Mouse (Mus musculus): ENCODE measurements around the gene Ppfia3. TPM values are rescaled to one million over a fixed set of nuclear protein-coding genes. Genes with fewer than 3 reads are reported as not detected.
A peak's percentile ranks its signal among the peaks of the same experiment; 100 is the strongest.
"Not testable (repeated sequence)": the region's sequence is repeated elsewhere in the genome, so short reads cannot be mapped to it uniquely, and the experiment has no call there.

The Ppfia3 gene
- total RNA-seq, 2 experiments from 2014 or later = 0.18 to 0.38 TPM

DNA sequence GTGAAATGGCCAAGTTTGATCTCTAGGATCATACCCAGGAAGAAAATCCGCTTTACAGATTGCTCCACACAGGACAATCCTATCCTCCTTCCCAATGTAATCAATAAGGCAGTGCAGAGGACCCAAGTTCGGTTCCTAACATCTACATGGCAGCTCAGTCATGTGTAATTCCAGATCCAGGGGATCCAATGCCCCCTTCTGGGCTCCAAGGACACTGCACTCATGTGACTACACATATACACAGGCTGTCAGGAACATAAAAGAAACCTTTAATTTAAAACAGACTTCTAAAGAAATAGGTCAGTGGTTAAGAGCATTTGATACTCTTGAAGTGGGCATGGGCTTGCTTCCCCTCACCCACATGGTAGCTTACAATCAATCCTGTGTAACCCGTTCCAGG lies 19.3 kb upstream of the Ppfia3 start:
- DNase-seq = no peak

DNA sequence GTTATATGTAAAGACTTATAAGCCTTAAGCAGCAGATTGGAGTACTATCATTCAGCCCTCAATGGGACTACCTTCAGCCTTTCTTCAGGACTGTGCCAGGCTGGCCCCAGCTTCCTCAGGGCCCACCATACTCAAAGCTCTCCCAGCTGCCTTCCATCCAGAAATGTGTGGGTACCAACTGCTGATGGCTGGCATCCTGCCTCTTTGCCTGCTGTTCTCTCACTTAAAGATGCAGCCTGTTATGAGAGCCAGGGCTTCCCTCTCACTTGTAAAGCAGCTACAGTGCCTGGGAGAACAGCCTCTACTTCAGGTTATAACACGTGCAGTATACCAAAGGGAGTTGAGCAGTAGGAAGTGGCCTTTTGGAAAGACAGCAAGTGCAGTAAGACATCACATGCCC lies 9.2 kb upstream of the Ppfia3 start:
- DNase-seq = no peak

DNA sequence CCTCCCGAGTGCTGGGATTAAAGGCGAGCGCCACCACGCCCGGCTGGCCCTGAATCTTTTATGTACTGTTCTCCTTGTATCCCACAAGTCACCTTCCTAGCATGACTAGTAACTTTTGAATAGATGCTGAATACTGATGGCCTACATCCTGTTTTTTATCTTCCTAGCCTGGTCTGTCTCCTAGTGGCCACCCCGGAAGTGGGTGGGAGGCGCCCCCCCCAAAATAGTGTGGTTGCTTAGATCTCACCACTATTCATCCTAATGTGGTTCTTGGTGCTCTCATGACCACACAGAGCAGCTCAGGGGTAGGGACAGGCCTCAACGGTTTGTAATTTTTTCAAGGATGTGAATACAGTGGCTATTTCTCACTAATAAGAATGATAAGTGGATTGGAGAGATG lies 7.8 kb upstream of the Ppfia3 start:
- no peak for DNase-seq

DNA sequence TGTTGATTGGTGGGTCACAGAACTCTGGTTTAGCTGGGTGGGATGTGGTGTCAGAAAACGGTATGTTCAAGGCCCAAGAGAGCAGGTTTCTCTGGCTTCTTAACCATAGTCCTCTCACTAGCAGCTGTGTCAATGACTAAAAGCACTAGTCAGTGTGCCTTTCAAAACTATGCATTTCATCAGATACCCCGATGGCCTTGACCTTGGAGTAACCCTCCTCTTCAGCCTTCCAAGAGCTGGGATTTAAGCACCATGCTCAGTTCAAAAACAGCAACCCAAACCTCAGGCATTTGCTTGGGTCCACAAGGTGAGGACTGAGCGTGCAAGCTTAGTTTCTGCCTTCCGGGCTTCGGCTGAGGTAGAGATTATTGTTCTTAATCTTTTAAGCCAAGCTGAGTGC lies 5.6 kb upstream of the Ppfia3 start:
- no peak for DNase-seq

DNA sequence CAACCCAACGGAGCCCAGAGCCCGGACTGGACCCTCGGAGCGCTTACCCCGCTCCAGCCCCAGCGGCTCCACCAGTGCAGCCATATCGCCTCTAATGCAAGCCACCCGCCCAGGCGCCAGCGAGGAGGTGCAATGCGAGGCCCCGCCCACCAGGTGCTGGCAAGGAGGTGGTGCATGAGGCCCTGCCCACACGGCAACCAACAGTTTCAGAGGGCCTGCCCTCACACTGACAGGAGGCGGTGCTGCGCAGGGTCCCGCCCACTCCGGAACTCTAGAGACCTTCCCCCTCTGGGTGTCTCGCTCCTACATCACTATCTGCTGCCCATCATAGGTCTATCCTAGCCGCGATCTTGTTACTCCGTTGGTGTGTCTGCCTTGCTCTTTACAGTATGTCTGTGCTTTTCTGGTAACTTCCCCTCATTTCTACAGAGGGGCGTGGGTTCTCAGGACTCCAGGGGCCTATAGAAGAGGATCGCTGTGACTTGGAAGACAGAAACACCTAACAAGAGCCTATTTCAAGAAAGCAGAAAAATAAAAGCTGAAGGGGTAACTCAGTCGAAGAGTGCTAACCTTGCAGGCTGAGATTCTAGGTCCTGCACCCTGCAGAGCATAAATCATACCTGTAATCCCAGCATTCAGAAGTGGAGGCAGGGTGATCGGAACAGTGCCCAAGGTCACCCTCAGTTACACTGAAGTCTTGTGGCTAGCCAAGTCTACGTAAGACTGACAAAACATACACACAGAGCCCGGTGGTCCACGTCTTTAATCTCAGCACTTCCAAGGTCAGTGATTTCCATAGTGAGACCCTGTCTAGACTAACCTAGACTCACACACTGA lies 3.9 kb upstream of the Ppfia3 start, which contains the start of gene Lin7b:
TSS of gene Lin7b (minus strand) at position 109 of the 837 bp plus-strand sequence.
- DNase-seq = peak; percentile 84

DNA sequence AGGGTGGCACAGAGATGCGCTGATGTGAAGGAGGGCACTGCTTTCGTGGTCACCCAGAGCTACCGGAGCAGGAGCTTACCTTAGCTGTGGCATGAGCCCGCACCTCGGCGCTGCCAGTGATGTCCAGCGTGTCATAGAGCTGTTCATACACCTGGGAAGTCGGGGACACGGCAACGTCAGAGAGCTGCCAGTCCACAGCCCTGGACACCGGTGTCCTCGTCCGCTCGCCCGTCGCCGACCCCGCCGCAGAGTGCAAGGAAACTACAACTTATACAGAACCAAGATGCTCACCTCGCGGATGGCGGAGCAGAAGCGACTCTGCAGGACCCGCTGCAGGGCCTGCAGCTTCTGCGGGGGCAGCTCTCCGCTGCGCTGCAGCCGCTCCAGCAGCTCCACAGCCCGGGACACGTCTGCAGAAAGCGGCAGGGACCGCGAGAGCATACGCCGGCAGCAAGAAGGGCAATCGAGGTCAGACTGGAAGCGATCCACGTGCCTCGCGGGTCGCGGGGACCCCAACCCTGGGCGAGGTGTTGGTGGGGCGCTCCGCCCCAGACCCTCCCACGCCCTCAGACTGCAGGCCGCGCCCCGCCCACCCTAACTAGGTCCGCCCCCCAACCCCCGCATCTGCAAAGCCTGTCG lies 3.1 kb upstream of the Ppfia3 start:
- no peak for DNase-seq

DNA sequence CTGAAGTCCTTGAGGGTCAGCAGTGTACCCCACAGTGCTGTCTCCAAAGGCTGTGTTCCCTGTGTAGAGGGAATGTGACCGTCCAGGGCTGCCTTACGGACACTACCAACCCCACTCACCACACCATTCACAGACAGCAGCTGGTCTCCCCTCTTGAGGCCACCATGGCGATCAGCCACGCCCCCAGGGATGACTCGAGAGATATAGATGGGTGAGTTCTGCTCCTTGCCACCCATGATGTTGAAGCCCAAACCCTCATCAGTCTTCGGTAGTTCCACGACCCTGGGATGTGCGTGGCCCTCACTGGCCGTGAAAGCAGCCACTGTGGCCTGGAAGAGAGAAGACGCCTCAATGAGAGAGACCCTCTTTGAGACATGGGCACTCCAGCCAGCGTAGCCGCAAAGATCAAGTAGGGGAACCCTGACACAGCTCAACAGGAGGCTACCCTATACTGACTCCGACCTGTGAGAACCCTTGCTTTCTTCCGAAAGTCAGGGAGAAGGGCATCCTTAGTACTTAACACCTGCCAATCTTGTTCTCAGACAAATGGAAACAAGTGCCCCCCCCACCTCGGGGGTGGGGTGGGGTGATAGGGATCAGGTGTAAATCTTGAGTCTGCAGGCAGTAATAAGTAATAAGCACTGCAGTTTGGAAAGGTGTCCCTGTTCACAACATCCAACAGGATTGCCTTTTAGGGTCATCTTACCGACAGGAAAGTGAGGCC lies 2.4 kb upstream of the Ppfia3 start:
- DNase-seq = no peak

DNA sequence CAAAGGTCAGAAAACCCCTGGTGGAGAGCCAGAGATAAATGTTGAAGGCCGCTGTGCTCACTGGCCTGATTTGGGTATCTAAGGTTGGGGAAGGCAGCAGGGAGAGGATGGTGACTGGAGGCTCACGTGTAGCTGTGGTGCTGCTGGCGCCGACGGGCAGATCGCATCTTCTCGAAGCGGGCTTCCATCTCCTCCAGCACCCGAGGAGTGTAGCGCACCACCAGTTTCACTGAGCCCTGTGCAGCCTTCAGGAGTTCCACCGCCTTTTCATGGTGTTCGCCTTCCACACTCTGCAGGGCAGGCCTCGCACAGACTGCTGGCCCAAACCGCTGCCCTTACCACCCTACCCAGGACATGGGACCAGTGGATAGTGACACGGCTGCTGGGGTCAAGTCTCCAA lies 1.4 kb upstream of the Ppfia3 start:
- no peak for DNase-seq

DNA sequence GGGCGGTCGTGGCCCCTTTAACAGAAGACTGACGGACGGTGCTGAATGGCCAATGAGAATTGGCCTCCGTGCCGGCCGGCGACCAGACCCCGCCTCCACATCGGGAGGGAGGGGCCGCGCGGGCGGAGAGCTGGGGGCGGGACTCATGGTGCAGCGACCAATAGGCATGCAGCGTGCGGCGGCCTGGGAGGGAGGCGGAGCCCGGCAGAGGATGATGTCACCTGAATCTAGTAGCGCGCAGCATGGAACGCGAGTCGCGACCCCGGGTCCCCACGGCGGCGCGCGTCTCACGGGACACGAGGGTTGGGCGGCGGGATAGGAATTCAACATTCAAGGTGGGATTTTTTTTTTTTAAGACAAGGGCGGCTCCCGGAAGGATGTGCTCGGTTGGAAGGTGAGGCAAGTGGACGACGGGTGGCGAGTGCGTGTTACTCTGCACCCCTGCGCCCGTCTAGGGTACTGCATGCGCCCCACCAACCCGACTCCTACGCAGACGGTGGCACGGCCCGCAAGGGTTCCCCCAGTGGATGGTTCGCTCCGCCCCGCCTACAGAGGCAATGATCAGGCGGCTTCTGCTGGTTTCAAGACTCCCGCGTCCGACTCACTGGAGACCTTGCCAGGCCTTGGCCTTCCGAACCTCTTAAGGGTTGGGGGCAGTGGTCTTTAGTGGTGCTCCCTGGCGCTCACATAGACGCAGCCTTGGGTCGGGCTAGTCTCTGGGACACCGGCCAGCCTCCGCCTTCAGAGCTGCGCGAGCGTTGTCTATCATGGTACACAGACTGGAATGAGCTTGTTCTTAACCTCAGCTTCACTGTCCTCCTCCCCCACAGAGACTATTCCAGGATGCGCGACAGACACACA lies 431 bp upstream of the Ppfia3 start:
- peak; percentile 96 for DNase-seq

DNA sequence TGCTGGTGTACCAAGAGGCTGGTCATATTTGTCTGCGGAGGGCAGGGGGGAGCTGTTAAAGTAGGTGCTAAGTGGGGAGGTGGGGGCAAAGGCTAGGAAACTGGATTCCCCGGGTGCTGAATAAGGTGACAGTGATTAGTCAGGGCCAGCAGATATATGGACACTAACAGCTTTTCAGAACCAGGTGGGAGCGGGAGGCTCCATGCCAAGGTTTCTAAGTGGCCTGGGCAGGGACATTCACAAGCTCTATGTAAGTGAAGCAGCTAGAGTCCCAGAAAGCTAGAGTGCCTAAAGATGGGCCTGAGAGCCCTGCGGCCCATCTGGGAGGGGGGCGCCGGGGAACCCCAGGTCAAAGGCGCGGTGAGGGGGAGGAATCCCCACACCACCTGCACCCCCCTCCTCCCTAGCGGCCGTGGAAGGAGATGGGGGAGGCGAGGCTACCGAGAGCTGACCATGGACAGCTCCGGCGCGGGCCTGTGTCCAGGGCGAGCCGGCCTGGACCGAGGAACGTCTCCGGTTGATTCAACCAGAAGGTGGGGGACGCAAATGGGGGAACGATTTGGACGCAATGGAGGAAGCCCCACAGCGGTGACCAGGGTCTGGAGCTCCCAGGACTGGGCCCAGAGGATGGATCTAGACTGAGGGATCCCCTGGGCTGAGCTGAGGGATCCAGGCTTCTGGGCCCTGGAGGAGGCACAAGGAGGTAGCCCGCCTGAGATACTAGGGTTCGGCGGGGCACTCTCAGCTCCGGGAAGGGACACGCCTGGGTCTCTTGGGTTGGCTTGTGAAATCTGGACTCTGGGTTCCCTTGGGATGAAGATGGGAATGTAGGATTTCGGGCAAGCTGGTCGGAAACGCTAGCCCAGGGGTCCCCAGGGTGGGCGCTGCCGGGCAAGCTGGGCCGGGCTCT lies 822 bp downstream of the Ppfia3 start:
- peak; percentile 39 for DNase-seq

DNA sequence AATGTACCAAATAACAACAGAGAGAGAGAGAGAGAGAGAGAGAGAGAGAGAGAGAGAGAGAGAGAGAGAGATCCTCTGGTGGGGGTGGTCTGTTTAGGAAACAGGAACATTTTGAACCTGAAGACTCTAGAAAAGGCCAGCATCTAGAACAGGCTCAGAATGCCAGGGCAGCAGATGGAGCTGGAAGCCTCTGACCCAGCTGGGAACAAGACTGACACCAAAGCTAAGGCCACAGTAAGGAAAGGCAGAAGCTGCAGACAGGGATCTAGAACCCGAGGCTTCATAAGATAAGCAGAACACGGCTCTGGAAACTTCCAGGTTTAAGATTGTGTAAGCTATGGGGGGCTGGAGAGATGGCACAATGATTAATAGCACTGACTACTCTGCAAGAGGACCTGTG lies 2.8 kb downstream of the Ppfia3 start:
- no peak for DNase-seq

DNA sequence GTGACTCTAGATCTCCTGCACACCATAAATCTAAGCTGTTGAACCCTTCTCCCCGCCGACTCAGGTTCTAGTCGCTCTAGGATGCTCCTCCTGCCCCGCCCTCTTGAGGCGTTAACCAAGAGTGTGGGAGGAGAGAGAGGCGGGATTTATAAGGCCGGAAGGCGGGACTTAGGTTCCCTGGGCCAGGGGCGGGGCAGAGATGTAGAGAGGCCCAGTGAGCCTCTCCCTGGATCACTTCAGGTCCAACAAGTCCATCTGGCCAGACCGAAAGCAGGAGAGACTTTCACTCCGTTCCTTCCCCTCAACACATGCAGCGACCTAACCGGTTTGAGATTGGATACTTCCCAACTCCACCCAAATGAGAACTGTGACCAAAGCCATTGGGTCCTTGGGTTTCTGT lies 4.0 kb downstream of the Ppfia3 start:
- DNase-seq = no peak

DNA sequence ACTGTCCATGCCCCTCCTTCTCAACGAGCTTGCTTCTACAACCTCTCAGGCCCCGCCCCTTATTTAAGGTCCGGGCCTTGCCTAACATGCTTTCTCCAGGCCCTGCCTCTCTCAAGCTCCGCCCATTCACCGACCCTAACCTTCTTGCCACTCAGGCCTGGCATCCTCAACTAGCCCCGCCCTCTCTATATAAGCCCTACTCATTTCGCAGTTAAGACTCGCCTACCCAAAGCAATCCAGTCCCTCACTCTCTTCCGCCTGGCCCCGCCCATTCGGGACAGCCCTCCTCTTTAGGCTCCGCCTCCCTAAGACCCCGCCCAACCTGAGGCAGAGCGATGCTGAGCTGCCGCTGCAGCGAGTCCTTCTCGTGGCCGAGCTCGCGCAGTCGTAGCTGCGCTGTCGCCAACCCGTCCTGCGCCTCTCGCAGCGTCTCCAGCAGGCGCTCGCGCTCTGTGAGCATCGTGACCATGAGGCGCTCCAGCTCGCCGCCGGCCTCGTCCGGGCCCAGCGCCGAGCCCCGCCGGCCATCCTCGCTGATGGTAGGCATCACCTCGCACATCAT lies 5.5 kb downstream of the Ppfia3 start:
- DNase-seq = peak; percentile 56

DNA sequence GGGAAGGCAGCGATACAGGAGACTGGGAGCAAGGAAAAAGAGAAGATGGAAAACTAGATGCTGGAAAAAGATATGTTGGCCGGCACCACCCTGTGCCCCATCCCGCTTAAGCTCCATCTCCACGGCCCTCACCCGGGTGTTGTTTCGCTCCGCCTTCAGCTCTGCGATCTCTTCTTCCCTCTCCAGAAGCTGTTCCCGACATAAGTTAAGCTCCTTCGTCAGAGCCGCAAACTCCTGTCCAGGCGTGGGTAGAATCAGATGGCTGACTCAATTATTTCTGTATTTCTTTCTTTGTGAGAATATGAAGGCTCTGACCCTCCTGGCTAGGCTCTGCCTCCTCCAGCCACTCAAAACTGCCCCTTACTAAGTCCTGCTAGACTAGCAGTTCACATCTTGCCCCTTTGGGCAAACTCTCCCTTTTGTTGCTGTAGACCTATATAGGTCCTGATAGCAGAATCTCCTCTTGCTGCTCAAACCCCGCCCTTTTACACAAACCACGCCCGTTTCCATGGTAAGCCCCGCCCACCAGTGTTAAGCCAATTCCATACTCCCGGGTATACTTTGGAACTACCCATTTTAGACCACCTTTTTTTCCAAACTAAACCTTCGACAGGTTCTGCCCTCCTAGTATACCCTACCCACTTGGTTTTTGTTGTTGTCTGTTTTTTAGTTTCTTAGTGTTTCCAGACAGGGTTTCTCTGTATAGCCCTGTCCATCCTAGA lies 6.3 kb downstream of the Ppfia3 start:
- no peak for DNase-seq

DNA sequence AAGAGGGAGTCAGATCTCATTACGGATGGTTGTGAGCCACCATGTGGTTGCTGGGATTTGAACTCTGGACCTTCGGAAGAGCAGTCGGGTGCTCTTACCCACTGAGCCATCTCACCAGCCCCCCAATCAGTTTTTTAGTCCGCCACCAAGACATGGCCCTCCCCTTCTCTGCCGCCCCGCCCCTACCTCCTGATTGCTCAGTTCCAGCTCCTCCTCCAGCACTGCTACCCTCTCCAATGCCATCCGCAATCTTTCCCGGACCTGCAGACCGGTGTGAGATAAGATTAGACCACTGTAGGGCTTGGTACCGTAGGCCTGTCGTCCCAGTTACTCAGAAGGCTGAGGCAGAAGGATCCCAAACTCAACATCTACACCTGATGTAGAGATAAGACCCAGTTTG lies 7.7 kb downstream of the Ppfia3 start:
- not testable (repeated sequence) for DNase-seq

DNA sequence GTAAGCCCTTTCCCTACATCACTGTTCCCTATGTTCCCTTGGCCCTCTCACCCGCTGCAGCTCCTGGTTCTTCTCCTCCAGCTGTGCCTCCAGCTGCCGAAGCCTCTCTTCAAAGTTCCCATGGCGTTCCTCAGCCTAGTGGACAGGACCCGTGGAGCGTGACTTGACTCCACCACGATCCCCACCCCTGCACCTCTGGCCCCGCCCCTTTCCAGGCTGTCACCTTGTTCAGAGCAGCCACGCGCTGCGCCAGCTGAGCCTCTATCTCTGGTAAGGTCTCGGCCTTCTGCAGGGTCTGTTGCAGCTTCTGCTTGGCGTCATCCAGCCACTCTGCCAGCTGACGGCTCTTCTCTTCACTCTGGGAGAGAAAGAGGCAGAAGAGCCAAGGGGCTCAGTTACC lies 10.7 kb downstream of the Ppfia3 start:
- DNase-seq = no peak

DNA sequence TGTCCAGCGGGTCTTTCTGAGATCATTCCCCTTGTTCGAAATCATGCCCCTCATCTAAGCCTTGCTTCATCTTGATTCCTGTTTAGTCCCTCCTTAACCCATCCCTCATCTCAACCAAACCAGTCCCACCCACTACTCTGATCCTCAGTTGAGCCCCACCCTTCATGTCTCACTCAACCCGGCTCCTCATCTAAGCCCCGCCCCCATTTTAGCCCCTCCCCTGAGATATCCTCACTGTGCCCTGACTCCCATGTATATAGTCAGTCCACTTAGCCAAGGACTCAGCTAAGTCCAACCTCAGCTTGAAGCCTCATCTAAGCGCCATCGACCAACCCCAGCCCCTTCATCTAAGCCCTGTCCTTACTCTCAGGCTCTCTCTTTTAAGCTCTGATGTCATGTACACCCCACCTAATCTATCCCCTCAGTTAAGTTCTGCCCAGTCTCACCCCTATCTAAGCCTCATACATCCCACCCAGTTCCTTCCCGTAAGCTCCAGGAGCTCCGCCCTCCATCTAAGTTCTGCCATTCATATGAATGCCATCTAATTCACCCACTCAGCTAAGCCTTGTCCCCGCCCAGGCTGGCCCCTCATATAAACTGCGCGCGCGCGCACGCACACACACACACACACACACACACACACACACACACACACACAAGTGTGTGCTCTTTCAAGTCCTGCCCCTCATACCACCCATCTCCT lies 11.3 kb downstream of the Ppfia3 start:
- no peak for DNase-seq

DNA sequence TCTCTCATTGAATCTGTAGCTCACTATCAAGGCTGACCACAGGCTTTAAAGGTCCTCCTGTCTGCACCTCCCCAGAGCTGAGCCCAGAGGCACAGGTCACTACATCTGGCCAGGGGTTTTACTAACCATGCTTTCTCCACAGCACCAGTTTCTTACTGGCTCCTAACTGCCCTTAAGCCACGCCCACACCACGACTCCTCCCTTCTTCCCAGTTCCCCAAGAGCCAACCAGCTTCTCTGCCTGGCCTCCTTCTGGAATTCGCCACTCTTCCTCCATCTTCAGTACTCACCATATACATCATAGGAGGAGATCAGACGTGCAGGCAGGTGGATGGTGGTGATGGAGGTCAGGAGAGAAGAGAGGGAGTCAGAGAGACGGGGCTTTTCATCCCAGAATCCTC lies 13.8 kb downstream of the Ppfia3 start:
- DNase-seq = no peak

DNA sequence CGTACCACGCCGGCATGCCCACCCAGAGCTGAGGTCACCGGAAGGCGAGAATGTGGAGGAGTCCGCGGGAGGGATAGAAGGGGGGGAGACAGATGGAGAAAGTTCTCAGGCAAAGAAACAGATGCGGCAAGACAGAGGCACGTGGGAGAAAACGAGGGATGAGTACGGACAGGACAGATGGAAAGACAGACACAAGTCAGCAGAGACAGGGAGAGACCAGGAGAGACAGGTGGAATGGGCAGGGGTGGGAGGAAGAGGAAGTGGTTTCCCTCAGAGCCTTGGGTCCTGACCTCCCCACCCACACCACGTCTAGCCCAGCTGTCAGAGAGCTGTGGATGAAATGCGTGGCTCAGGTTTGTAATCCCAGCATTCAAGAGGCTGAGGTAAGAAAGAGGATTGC lies 19.9 kb downstream of the Ppfia3 start:
- DNase-seq = no peak
